Mouse (Mus musculus) neutrophil, adult 83 days (primary cell): ENCODE data around the gene Cebpz. TPM values are rescaled to one million over a fixed set of nuclear protein-coding genes. Genes with fewer than 3 reads are reported as not detected.

Source experiments
- total RNA-seq, 2 experiments: library from RNA; stranded (reverse); gene quantifications; one replicate each; pipeline ENCODE4 v1.2.4; 2023

Cebpz gene
- total RNA-seq, result 10 to 100 TPM; 53.3 to 54.4 TPM

GRCm38 (mm10) chr17:78936466-78937228, at the start of gene Cebpz, which contains the start of gene Ndufaf7:
Cebpz (minus strand) TSS chr17:78937066.
Ndufaf7 (plus strand) TSS chr17:78937136.

GRCm38 (mm10) chr17:78916369-78916813, 20.5 kb downstream of the Cebpz start, which contains the start of gene Cebpzos:
Cebpzos (plus strand) TSS chr17:78916500.

DNA sequence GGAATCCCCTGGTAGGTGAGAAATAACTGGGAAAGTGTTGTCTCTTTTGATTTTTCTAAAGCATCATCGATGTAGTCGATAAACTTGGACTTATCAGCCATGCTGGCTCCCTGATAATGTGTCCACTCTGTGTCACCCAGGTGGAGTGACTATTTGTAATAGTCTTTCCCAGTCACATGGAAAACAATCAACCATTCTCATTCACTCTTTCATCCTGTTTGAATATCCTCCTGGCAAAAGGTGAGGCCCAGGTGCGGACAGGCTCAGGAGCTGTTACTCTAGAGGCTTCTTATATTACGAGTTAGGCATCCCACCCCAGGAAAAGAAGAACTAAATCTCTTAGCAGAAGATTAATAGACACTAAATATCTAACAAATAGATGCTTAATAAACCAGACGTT, 30.0 kb downstream of the Cebpz start, which contains the start of gene Sult6b1:
TSS of gene Sult6b1 (minus strand) at position 101 of the 400 bp plus-strand sequence.

GRCm38 (mm10) chr17:78882401-78883112, 54.3 kb downstream of the Cebpz start, which contains the start of gene Eif2ak2:
Eif2ak2 (minus strand) TSS chr17:78882573.

Other genes with a start within 250 kb of the Cebpz start
- gene Strn, start 199.9 kb downstream of the Cebpz start, total RNA-seq, result 10 to 100 TPM; 43.1 to 44.4 TPM
- gene Heatr5b, start 101.7 kb downstream of the Cebpz start, total RNA-seq, result 10 to 100 TPM; 20.8 to 22.6 TPM
- gene Gpatch11, start 101.5 kb downstream of the Cebpz start, total RNA-seq, result 10 to 100 TPM; 19.1 to 24.5 TPM
- 10 to 100 TPM; 31.2 to 35.0 TPM for gene Eif2ak2, start 54.5 kb downstream of the Cebpz start, total RNA-seq
- not detected for gene Sult6b1, start 30.1 kb downstream of the Cebpz start, total RNA-seq
- gene Cebpzos, start 20.6 kb downstream of the Cebpz start, total RNA-seq, result 10 to 100 TPM in 1 of 2 experiments, 1 to 10 TPM in 1; 5.7 to 11.4 TPM
- gene Ndufaf7, start 70 bp upstream of the Cebpz start, total RNA-seq, result 10 to 100 TPM; 21.7 to 24.5 TPM
- 10 to 100 TPM; 44.8 to 52.3 TPM for gene Prkd3, start 83.8 kb upstream of the Cebpz start, total RNA-seq
- 1 to 10 TPM; 6.7 to 8.3 TPM for gene Qpct, start 114.8 kb upstream of the Cebpz start, total RNA-seq